Comparison of ENCODE assay signal across 14 mouse cellular contexts in the genomic region with DNA sequence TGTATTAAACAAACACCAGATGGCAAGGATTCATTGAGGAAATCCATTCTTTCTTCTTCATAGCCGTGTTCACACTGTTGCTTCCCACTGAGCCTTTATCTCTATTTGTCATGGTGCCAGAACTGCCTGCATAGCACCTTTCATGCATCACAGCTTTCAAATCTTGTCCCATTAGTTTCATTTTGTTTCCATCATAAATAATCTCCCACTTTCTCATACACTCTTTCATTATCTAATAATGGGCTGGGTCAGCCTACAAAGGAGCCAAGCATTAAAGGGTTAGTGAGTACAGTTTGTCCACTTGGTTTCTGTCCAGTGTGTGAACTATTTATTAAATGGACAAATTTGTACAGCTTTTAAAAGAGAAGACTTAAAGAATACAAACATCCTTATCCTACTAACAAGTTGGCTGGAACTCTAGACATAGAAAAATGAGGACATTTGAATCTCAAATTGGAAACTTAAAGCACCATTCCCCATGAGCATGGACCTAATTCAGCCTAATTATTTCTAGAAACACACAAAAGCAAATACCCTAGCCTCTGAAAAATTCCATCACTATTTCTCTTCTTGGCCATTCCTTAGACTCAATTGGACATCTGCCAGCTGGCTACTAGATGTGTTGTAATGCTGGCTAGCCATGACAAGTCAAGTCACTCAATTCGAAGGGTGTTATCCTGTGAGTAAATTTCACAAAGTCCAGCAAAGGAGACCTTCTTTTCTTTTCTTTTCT.
DNase-seq lines count a peak whose midpoint lies in the region; ATAC-seq and TF ChIP-seq lines count a peak whose summit lies in the region.
"Had no signal": no experiment of that assay in that cellular context is flagged by ENCODE, and none has a peak within 500 bp of the region (broad histone marks: within the 10 kb centered on the region; RNA-seq: fewer than 3 reads in every experiment).

No protein-coding gene starts in this region.

- H3K4me3 ChIP-seq in lung, postnatal 0 days (ENCODE audit: low read depth, low read length), result no peak overlapping the region
- H3K4me3 ChIP-seq in lung, adult 2 months (replicated peaks; ENCODE audit: extremely low read depth, low read depth, low read length), result no peak overlapping the region
- H3K4me3 ChIP-seq in forebrain, embryonic 11.5 days (ENCODE audit: low read depth, low read length), result no peak overlapping the region
- no peak overlapping the region for H3K4me3 ChIP-seq in liver, embryonic 12.5 days
- H3K4me3 ChIP-seq: heart, embryonic 13.5 days; lung, embryonic 15.5 days had no signal

- no peak for TF ChIP-seq POLR2A in lung, adult 2 months (IDR thresholded peaks at IDR 0.05; ENCODE audit: borderline replicate concordance, extremely low read depth, low read depth, low read length)

- no peak overlapping the region for H3K9ac ChIP-seq in lung, postnatal 0 days (replicated peaks; ENCODE audit: low read depth)
- H3K9ac ChIP-seq in forebrain, embryonic 11.5 days (ENCODE audit: low read length), result no peak overlapping the region
- H3K9ac ChIP-seq in liver, embryonic 12.5 days, result no peak overlapping the region
- H3K9ac ChIP-seq: heart, embryonic 13.5 days; lung, embryonic 15.5 days had no signal

- no peaks in the 10 kb centered on the region for H3K36me3 ChIP-seq in lung, postnatal 0 days (ENCODE audit: insufficient read depth, low read length)
- H3K36me3 ChIP-seq in forebrain, embryonic 11.5 days (ENCODE audit: control insufficient read depth, insufficient read depth, low read length), result no peaks in the 10 kb centered on the region
- H3K36me3 ChIP-seq in liver, embryonic 12.5 days, result no peaks in the 10 kb centered on the region
- H3K36me3 ChIP-seq: heart, embryonic 13.5 days; lung, embryonic 15.5 days had no signal

- no peak for ATAC-seq in lung, postnatal 0 days
- ATAC-seq in forebrain, embryonic 11.5 days (replicated peaks; ENCODE audit: low FRiP score), result peak; percentile 72
- no peak for ATAC-seq in liver, embryonic 12.5 days

- H3K4me1 ChIP-seq in lung, postnatal 0 days (ENCODE audit: insufficient read depth, low read depth, low read length), result no peaks in the 10 kb centered on the region
- H3K4me1 ChIP-seq in lung, adult 2 months (ENCODE audit: control insufficient read depth, insufficient read depth, low read length), result no peaks in the 10 kb centered on the region
- H3K4me1 ChIP-seq in forebrain, embryonic 11.5 days (replicated peaks; ENCODE audit: control insufficient read depth, insufficient read depth, low read length), result 0 out of 2 replicates have a peak, but pooled peaks cover 3% of the 10 kb centered on the region
- no peaks in the 10 kb centered on the region for H3K4me1 ChIP-seq in liver, embryonic 12.5 days
- H3K4me1 ChIP-seq: heart, embryonic 13.5 days; lung, embryonic 15.5 days had no signal

- no peaks in the 10 kb centered on the region for H3K9me3 ChIP-seq in lung, postnatal 0 days (ENCODE audit: low read length)
- H3K9me3 ChIP-seq in forebrain, embryonic 11.5 days (ENCODE audit: control insufficient read depth, low read length), result no peaks in the 10 kb centered on the region
- no peaks in the 10 kb centered on the region for H3K9me3 ChIP-seq in liver, embryonic 12.5 days (replicated peaks)
- H3K9me3 ChIP-seq: heart, embryonic 13.5 days; lung, embryonic 15.5 days had no signal

- no peak for TF ChIP-seq CTCF in lung, postnatal 0 days (IDR thresholded peaks at IDR 0.05)
- no peak for TF ChIP-seq CTCF in lung, adult 2 months (IDR thresholded peaks at IDR 0.05; ENCODE audit: insufficient read depth, low read length)

- no peak overlapping the region for H3K27ac ChIP-seq in lung, postnatal 0 days (ENCODE audit: low read length)
- no peak overlapping the region for H3K27ac ChIP-seq in forebrain, embryonic 11.5 days (ENCODE audit: low read depth, low read length)
- no peak overlapping the region for H3K27ac ChIP-seq in liver, embryonic 12.5 days
- H3K27ac ChIP-seq: heart, embryonic 13.5 days; lung, embryonic 15.5 days had no signal

- H3K27me3 ChIP-seq in lung, postnatal 0 days (replicated peaks; ENCODE audit: insufficient read depth, low read length), result no peaks in the 10 kb centered on the region
- H3K27me3 ChIP-seq in forebrain, embryonic 11.5 days (ENCODE audit: control insufficient read depth, insufficient read depth, low read length), result no peaks in the 10 kb centered on the region; the same call in 1 of the 2 replicates
- H3K27me3 ChIP-seq in liver, embryonic 12.5 days (replicated peaks), result no peaks in the 10 kb centered on the region
- H3K27me3 ChIP-seq: heart, embryonic 13.5 days; lung, embryonic 15.5 days had no signal

- H3K4me2 ChIP-seq in lung, postnatal 0 days (replicated peaks; ENCODE audit: low read depth, low read length), result no peak overlapping the region
- H3K4me2 ChIP-seq in forebrain, embryonic 11.5 days (ENCODE audit: low read depth, low read length, severe bottlenecking), result no peak overlapping the region
- H3K4me2 ChIP-seq in liver, embryonic 12.5 days, result no peak overlapping the region
- H3K4me2 ChIP-seq: heart, embryonic 13.5 days; lung, embryonic 15.5 days had no signal

- 47% methylated on average over 2 of the region's 2 CpGs for WGBS in lung, postnatal 0 days
- 42% methylated on average over 2 of the region's 2 CpGs for WGBS in lung, adult 2 months
- WGBS in forebrain, embryonic 11.5 days, result 13% methylated on average over 2 of the region's 2 CpGs
- 50% methylated on average over 2 of the region's 2 CpGs for WGBS in liver, embryonic 12.5 days (ENCODE audit: insufficient replicate concordance)

- TF ChIP-seq EP300 in lung, postnatal 0 days (IDR thresholded peaks at IDR 0.05), result no peak

- DNase-seq in cerebellum, postnatal 10 days, result peak; percentile 55 to 64
- no peak for DNase-seq in cerebellum, adult 8-10 months
- peak; percentile 5 for DNase-seq in lung, postnatal 0 days (ENCODE audit: low spot score)
- DNase-seq in lung, adult 2 months, result no peak
- DNase-seq in forebrain, embryonic 11.5 days (ENCODE audit: low spot score), result no peak
- peak; percentile 42 for DNase-seq in mesoderm, embryonic 11.5 days (ENCODE audit: low read depth, low spot score)
- no peak for DNase-seq in urinary bladder, adult 2 months (ENCODE audit: low spot score)
- DNase-seq: B cell, adult 2 months; cerebellum, postnatal 36 days; kidney, adult 9 months; layer of hippocampus, postnatal 36 days had no signal

Comparison
In these comparisons a context has a peak if more than half of its experiments do, and no peak if none do; other contexts are left out.
1. DNase-seq: peak in cerebellum, postnatal 10 days (2 of 2), lung, postnatal 0 days (single experiment) and mesoderm, embryonic 11.5 days (single experiment); none in cerebellum, adult 8-10 months (single experiment), lung, adult 2 months (single experiment), forebrain, embryonic 11.5 days (single experiment) and urinary bladder, adult 2 months (single experiment).